Mouse (Mus musculus): ENCODE measurements around the gene Lztr1. TPM values are rescaled to one million over a fixed set of nuclear protein-coding genes. Genes with fewer than 3 reads are reported as not detected.

The Lztr1 gene
- polyA plus RNA-seq, 1 experiment from 2014 or later: 164 TPM

- ATAC-seq (replicated peaks): no peak
- Histone ChIP-seq H3K27ac (no peak overlapping the region), H3K4me2 (no peak overlapping the region), H3K9me3 (no peaks in the 10 kb centered on the region), H3K27me3 (replicated peaks) (peaks cover 16% of the 10 kb centered on the region), H3K4me1 (peaks cover 24% of the 10 kb centered on the region), H3K4me3 (no peak overlapping the region), H3K9ac (no peak overlapping the region), H3K36me3 (replicated peaks) (no peaks in the 10 kb centered on the region)
- 21% methylated on average over 1 of the region's 1 CpGs for WGBS
These were observed 55.1 kb downstream of the Lztr1 start for GRCm38 (mm10) chr16:17563580-17563979.

- no peak overlapping the region for H3K4me2 ChIP-seq
- H3K36me3 ChIP-seq (replicated peaks): no peaks in the 10 kb centered on the region
- peaks cover 16% of the 10 kb centered on the region for H3K27me3 ChIP-seq (replicated peaks)
- H3K4me3 ChIP-seq: no peak overlapping the region
- H3K9ac ChIP-seq: no peak overlapping the region
- no peak overlapping the region for H3K27ac ChIP-seq
- peaks cover 17% of the 10 kb centered on the region for H3K4me1 ChIP-seq
- no peak for ATAC-seq (replicated peaks)
- WGBS: 84% methylated on average over 2 of the region's 2 CpGs
- H3K9me3 ChIP-seq: no peaks in the 10 kb centered on the region
These were observed 55.7 kb downstream of the Lztr1 start for GRCm38 (mm10) chr16:17564221-17564620.

- no peak overlapping the region for H3K27ac ChIP-seq
- WGBS: 74% methylated on average over 3 of the region's 3 CpGs
- no peaks in the 10 kb centered on the region for H3K9me3 ChIP-seq
- H3K9ac ChIP-seq: no peak overlapping the region
- peaks cover 13% of the 10 kb centered on the region for H3K27me3 ChIP-seq (replicated peaks)
- no peak overlapping the region for H3K4me3 ChIP-seq
- ATAC-seq (replicated peaks): no peak
- H3K4me2 ChIP-seq: no peak overlapping the region
- H3K4me1 ChIP-seq: peaks cover 17% of the 10 kb centered on the region
- H3K36me3 ChIP-seq (replicated peaks): no peaks in the 10 kb centered on the region
These were observed 56.3 kb downstream of the Lztr1 start for GRCm38 (mm10) chr16:17564771-17565170.

GRCm38 (mm10) chr16:17566186-17566585, 57.7 kb downstream of the Lztr1 start:
- H3K27ac ChIP-seq: no peak overlapping the region
- H3K27me3 ChIP-seq (replicated peaks): peaks cover 6% of the 10 kb centered on the region
- ATAC-seq (replicated peaks): no peak
- peaks cover 11% of the 10 kb centered on the region for H3K4me1 ChIP-seq
- no peaks in the 10 kb centered on the region for H3K36me3 ChIP-seq (replicated peaks)
- no peaks in the 10 kb centered on the region for H3K9me3 ChIP-seq
- no peak overlapping the region for H3K4me3 ChIP-seq
- H3K4me2 ChIP-seq: no peak overlapping the region
- WGBS: 28% methylated on average over 4 of the region's 4 CpGs
- no peak overlapping the region for H3K9ac ChIP-seq

Other genes with a start within 250 kb of the Lztr1 start
- 63.2 and 67.6 TPM in 2 replicates for gene Tmem191c, start 232.6 kb upstream of the Lztr1 start, polyA plus RNA-seq (2015; fragmentation: Nextera tagmentation; extraction: Ambion mirVana)
- 5.8 and 6.0 TPM in 2 replicates for gene Serpind1, start 177.3 kb upstream of the Lztr1 start, polyA plus RNA-seq (2015; fragmentation: Nextera tagmentation; extraction: Ambion mirVana)
- gene Snap29, start 102.7 kb upstream of the Lztr1 start, polyA plus RNA-seq (2015; fragmentation: Nextera tagmentation; extraction: Ambion mirVana): 24.5 and 25.1 TPM in 2 replicates
- gene Pi4ka, start 102.4 kb upstream of the Lztr1 start, polyA plus RNA-seq (2015; fragmentation: Nextera tagmentation; extraction: Ambion mirVana): 68.4 and 77.8 TPM in 2 replicates
- gene Crkl, start 56.7 kb upstream of the Lztr1 start, polyA plus RNA-seq (2015; fragmentation: Nextera tagmentation; extraction: Ambion mirVana): 83.2 and 89.6 TPM in 2 replicates
- gene Aifm3, start 19.1 kb upstream of the Lztr1 start, polyA plus RNA-seq (2015; fragmentation: Nextera tagmentation; extraction: Ambion mirVana): 16.8 and 17.9 TPM in 2 replicates
- 60.4 and 65.3 TPM in 2 replicates for gene Thap7, start 22.4 kb downstream of the Lztr1 start, polyA plus RNA-seq (2015; fragmentation: Nextera tagmentation; extraction: Ambion mirVana)
- 1.3 TPM in 2 replicates for gene Lrrc74b, start 52.6 kb downstream of the Lztr1 start, polyA plus RNA-seq (2015; fragmentation: Nextera tagmentation; extraction: Ambion mirVana)
- 2.3 and 3.1 TPM in 2 replicates for gene P2rx6, start 53.2 kb downstream of the Lztr1 start, polyA plus RNA-seq (2015; fragmentation: Nextera tagmentation; extraction: Ambion mirVana)
- gene Slc7a4, start 74.5 kb downstream of the Lztr1 start, polyA plus RNA-seq (2015; fragmentation: Nextera tagmentation; extraction: Ambion mirVana): 38.7 and 42.7 TPM in 2 replicates
- gene Smpd4, start 110.7 kb downstream of the Lztr1 start, polyA plus RNA-seq (2015; fragmentation: Nextera tagmentation; extraction: Ambion mirVana): 30.1 and 34.7 TPM in 2 replicates
- 11.2 and 11.5 TPM in 2 replicates for gene Ccdc74a, start 137.8 kb downstream of the Lztr1 start, polyA plus RNA-seq (2015; fragmentation: Nextera tagmentation; extraction: Ambion mirVana)
- gene Med15, start 224.2 kb downstream of the Lztr1 start, polyA plus RNA-seq (2015; fragmentation: Nextera tagmentation; extraction: Ambion mirVana): 53.2 and 59.4 TPM in 2 replicates